Mouse (Mus musculus): ENCODE measurements around the gene Mrpl38. TPM values are rescaled to one million over a fixed set of nuclear protein-coding genes. Genes with fewer than 3 reads are reported as not detected.
"Not testable (repeated sequence)": the region's sequence is repeated elsewhere in the genome, so short reads cannot be mapped to it uniquely, and the experiment has no call there.

Gene Mrpl38
- total RNA-seq, 2 experiments from 2014 or later: 52.2 to 54.6 TPM

- intact Hi-C loops (cut with DNase I); DNase-seq (ENCODE audit: extremely low spot score in 1 of 2, low spot score in 2 of 2): not testable (repeated sequence)
Measured at GRCm38 (mm10) chr11:116121731-116122245, 16.9 kb downstream of the Mrpl38 start.

DNA sequence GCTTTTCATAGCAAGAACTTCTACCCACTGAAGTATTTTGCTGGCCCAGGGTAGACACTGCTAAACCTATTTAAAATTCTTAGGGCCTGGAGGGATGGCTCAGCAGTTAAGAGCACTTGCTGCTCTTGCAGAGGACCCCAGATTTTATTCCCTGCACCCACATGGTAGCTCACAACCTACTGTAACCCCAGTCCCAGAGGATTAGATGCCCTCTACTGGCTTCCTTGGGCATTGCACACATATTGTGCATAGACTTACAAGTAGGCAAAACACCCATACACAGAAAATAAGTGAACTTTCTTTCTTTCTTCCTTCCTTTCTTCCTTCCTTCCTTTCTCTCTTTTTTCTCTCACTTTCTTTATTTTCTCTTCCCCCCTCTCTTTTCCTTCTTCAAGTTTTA lies 20.8 kb downstream of the Mrpl38 start:
- intact Hi-C loops (cut with DNase I): no loop called here
- no peak for DNase-seq (ENCODE audit: extremely low spot score in 1 of 2, low spot score in 2 of 2)

- intact Hi-C loops (cut with DNase I): no loop called here
- no peak for DNase-seq (ENCODE audit: extremely low spot score in 1 of 2, low spot score in 2 of 2)
Measured at GRCm38 (mm10) chr11:116117241-116117640, 21.4 kb downstream of the Mrpl38 start.

GRCm38 (mm10) chr11:116111611-116112203 lies 27.0 kb downstream of the Mrpl38 start:
- DNase-seq (ENCODE audit: extremely low spot score in 1 of 2, low spot score in 2 of 2): no peak
- intact Hi-C loops (cut with DNase I): no loop called here

DNA sequence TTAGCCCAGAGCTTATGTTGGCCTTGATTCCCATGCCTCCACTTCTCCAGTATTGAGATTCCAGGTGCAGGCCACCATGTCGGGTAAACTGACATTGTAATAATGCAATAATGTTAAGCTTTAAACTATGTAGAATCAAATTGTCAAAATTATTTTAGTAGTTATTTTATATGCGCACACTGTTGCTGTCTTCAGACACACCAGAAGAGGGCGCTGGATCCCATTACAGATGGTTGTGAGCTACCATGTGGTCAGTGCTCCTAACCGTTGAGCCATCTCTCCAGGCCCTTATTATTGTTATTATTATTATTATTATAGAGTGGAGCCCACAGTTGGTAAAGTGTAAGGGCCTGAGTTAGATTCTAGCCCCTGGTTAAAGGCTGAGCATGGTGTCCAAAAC lies 27.6 kb downstream of the Mrpl38 start:
- no peak for DNase-seq (ENCODE audit: extremely low spot score in 1 of 2, low spot score in 2 of 2)
- intact Hi-C loops (cut with DNase I): no loop called here

- DNase-seq (ENCODE audit: extremely low spot score in 1 of 2, low spot score in 2 of 2): peak in 1 of 2 experiments; percentile 20
- intact Hi-C loops (cut with DNase I): no loop called here
Measured at GRCm38 (mm10) chr11:116110540-116110939, 28.1 kb downstream of the Mrpl38 start.

- intact Hi-C loops (cut with DNase I): no loop called here
- peak in 1 of 2 experiments; percentile 88 for DNase-seq (ENCODE audit: extremely low spot score in 1 of 2, low spot score in 2 of 2)
Measured at GRCm38 (mm10) chr11:116110131-116110530, 28.5 kb downstream of the Mrpl38 start.

- DNase-seq (ENCODE audit: extremely low spot score in 1 of 2, low spot score in 2 of 2): peak in 1 of 2 experiments; percentile 39
Measured at GRCm38 (mm10) chr11:116109441-116110081, 29.1 kb downstream of the Mrpl38 start.

DNA sequence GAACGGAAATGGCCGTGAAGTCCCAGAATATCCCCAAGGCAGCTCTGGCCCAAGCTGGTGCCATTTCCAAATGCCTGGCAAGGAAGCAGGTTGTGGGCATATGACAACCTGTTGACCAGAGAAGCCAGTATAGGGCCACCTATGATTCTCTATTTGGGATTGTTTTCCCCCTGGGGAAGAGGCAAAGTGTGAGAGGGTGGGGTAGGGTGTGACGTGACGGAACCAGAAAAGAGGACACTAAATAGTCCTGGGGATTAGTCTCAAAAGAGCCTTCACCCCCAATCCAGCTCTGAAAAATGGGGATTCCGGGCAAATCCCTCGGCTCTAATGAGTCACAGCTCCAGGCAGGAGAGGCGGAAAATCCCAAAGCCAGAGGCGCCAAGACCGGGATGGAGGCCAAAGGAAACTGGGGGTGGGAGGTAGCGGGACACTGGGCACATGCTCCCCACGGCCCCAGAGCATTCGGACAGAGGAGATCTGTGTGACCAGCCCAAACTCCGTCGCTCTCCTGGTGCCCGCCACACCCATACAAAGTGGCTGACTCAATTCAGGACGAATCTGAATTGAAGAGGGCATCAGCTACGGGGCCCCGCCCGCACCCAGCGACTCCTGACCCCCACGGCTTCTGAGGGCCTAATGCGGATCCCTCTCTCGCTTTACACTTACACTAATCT lies 30.1 kb downstream of the Mrpl38 start:
- intact Hi-C loops (cut with DNase I): no loop called here
- no peak for DNase-seq (ENCODE audit: extremely low spot score in 1 of 2, low spot score in 2 of 2)

More at GRCm38 (mm10) chr11:116109441-116110081, 29.1 kb downstream of the Mrpl38 start:
- intact Hi-C loops (cut with DNase I): no loop called here

DNA sequence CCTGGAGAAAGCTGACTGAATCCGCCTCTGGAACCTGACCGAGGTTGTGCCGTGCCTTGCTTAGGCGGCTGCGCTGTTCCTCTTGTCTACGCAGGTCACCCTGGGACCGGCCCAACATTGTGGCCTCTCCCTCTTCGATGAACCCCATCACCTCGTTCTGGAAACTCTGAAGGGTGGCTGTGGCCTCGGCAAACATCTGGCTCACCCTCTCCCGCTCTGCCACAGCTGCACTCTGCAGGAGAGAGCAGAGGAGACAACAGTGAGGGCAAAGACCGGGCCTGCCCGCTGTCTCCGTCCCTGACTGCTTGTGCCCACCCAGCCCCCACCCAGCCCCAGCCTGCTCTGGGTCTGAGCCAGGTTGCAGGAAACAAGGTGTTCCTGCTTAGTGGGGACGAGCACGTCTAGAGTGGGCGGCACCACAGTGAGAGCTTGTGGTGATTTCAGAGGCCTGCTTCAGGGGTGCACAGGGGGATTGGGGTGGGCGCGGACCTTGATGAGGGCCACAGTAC lies 30.8 kb downstream of the Mrpl38 start:
- DNase-seq (ENCODE audit: extremely low spot score in 1 of 2, low spot score in 2 of 2): no peak
- intact Hi-C loops (cut with DNase I): no loop called here

- DNase-seq (ENCODE audit: extremely low spot score in 1 of 2, low spot score in 2 of 2): no peak
- intact Hi-C loops (cut with DNase I): no loop called here
Measured at GRCm38 (mm10) chr11:116106963-116107776, 31.5 kb downstream of the Mrpl38 start.

DNA sequence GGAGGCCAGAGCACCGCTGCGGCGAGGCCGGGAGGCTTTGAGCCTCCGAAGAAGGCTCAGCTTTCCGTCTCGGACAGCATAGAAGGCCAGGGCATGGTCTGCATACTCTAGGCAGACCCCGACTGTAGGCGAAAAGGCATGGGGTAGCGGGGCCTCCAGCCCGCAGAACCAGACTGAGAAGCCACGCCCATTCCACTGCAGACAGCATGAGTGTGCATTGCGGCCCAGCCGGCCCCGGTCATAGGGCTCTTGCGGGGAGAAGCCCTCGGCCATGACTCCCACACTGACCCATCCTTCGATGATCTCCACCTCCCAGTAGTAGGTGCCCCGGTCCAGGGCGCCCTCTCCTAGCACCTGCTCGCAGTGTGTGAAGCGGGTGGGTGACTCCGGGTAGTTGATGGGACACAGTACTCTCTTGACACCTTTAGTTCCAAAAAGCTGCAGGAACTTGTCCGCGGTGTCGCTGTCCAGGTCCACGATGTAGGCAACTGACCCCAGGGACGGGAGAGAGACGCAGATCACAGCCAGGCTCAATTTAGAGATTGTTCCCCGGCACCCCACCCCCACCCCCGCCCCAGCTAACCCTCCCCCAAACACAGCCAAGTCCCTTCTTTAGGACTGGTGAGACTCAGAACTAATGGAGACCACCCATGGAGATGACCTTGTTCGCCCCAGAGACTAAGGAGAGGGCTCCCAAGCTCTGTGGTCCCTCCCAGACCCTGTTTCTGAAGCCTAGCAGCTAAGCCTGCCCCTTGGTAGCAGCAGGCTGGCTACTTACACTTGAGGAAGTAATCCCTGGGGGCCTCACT lies 32.3 kb downstream of the Mrpl38 start:
- no peak for DNase-seq (ENCODE audit: extremely low spot score in 1 of 2, low spot score in 2 of 2)
- intact Hi-C loops (cut with DNase I): no loop called here

DNA sequence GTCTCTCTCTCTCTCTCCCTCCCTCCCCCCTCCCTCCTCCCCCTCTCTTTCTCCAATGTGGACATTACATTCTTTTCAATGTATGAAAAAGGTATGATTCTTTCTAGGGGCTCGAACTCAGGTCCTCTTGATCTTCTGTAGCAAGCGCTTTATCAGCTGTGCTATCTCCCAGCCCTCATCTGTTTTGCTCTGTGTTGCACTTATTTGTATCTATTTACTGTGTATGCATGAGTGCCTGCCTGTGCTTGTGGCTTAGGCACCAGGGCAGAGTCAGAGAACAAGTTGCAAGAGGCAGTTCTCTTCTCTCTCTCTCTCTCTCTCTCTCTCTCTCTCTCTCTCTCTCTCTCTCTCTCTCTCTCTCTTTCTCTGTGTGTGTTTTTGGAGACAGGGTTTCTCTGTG lies 33.6 kb downstream of the Mrpl38 start:
- intact Hi-C loops (cut with DNase I): no loop called here
- no peak for DNase-seq (ENCODE audit: extremely low spot score in 1 of 2, low spot score in 2 of 2)

- intact Hi-C loops (cut with DNase I): no loop called here
- DNase-seq (ENCODE audit: extremely low spot score in 1 of 2, low spot score in 2 of 2): peak in 1 of 2 experiments; percentile 87
Measured at GRCm38 (mm10) chr11:116104006-116104646, 34.5 kb downstream of the Mrpl38 start.

GRCm38 (mm10) chr11:116103572-116103971 lies 35.1 kb downstream of the Mrpl38 start:
- intact Hi-C loops (cut with DNase I): no loop called here
- no peak for DNase-seq (ENCODE audit: extremely low spot score in 1 of 2, low spot score in 2 of 2)

- intact Hi-C loops (cut with DNase I): no loop called here
- DNase-seq (ENCODE audit: extremely low spot score in 1 of 2, low spot score in 2 of 2): no peak
Measured at GRCm38 (mm10) chr11:116102472-116102871, 36.2 kb downstream of the Mrpl38 start.

DNA sequence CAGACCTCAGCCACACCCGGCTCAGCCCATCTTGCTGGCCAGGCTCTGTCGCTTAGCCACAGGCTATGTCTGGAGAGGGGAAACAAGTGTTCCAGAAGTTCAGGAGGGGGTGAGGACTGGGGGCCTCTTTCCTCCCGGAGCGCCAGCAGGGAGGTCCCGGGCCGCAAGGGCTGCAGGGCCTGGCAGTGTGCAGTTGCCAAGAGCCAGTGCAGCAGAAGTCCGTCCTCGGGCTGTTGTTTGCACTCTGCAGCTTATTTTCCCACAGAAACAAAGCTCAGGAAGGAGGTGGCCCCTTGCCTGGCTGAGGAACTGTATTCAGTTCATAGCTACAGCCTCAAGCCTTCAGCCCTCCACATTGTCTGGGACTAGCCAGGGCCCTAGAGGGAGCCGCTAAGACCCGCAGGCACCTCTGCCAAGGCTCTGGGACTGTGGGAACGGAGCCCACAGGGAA lies 36.7 kb downstream of the Mrpl38 start:
- intact Hi-C loops (cut with DNase I): no loop called here
- peak; percentile 39 to 82 for DNase-seq (ENCODE audit: extremely low spot score in 1 of 2, low spot score in 2 of 2)

DNA sequence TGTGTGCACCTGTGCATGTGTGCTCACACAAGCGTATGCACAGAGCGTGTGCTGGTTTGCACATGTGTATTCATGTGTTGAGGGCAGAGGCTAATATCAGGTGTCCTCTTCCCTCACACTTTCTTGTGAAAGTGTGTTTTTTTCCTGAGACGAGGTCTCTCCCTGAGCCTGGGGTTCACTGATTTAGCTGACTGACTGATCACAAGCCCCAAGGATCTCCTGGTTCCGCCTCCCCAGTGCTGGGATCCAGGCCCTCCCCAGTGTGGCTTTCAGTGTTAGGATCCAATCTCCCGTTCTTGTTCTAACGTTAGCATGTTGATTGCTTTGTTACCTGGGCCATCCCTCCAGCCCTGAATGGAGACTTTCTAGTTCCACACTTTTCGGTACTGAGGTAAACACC lies 37.8 kb downstream of the Mrpl38 start:
- intact Hi-C loops (cut with DNase I): no loop called here
- no peak for DNase-seq (ENCODE audit: extremely low spot score in 1 of 2, low spot score in 2 of 2)

Measured in left cerebral cortex, postnatal 10 days (tissue).